Mouse (Mus musculus) liver, postnatal 0 days (tissue): ENCODE data around the gene Rnd2. TPM values are rescaled to one million over a fixed set of nuclear protein-coding genes. Genes with fewer than 3 reads are reported as not detected.
A peak's percentile ranks its signal among the peaks of the same experiment; 100 is the strongest.

Source experiments
- ATAC-seq: fragments of 200-750 bp; cut with Nextera tagmentation; 2 replicates; pipeline ENCODE4 v1.8.0; 2017; ENCODE audit warnings: mild to moderate bottlenecking, moderate library complexity
- DNase-seq: peaks from one replicate; pipeline ENCODE4 v3.0.0-alpha.2; 2016
- H3K27ac ChIP-seq: fragments of 300-500 bp; sonication (generic); 2 replicates; pipeline ENCODE4 v1.5.1; 2014; ENCODE audit warnings: antibody characterized with exemption, moderate library complexity, mild to moderate bottlenecking, low read depth
- H3K27me3 ChIP-seq: fragments of 300-500 bp; sonication (generic); 2 replicates; pipeline ENCODE4 v1.6.1; 2014; ENCODE audit warnings: low read length, control low read depth, mixed read lengths; ENCODE audit not compliant: insufficient read depth
- H3K36me3 ChIP-seq: fragments of 300-500 bp; sonication (generic); replicated peaks from 2 replicates; pipeline ENCODE4 v1.6.1; 2014; ENCODE audit warnings: mild to moderate bottlenecking, control low read depth, low read length, moderate library complexity, mixed read lengths; ENCODE audit not compliant: insufficient read depth
- H3K4me1 ChIP-seq: fragments of 300-500 bp; sonication (generic); 2 replicates; pipeline ENCODE4 v1.6.1; 2014; ENCODE audit warnings: antibody characterized with exemption, mild to moderate bottlenecking, control low read depth; ENCODE audit not compliant: insufficient read depth
- H3K4me2 ChIP-seq: fragments of 300-500 bp; sonication (generic); 2 replicates; pipeline ENCODE4 v1.6.1; 2014; ENCODE audit warnings: low read depth, mild to moderate bottlenecking, low read length, moderate library complexity, mixed read lengths
- H3K4me3 ChIP-seq: fragments of 300-500 bp; sonication (generic); 2 replicates; pipeline ENCODE4 v1.5.1; 2014; ENCODE audit warnings: low read depth, low read length
- H3K9ac ChIP-seq: fragments of 300-500 bp; sonication (generic); replicated peaks from 2 replicates; pipeline ENCODE4 v1.6.1; 2014; ENCODE audit warnings: mild to moderate bottlenecking, moderate library complexity
- H3K9me3 ChIP-seq: fragments of 300-500 bp; sonication (generic); 2 replicates; pipeline ENCODE4 v1.6.1; 2016; ENCODE audit warnings: mild to moderate bottlenecking, control low read depth, low read length, mixed read lengths
- CTCF ChIP-seq: sonication (generic); IDR thresholded peaks from 2 replicates; pipeline ENCODE4 v1.5.1; 2016; ENCODE audit warnings: antibody characterized with exemption, low read depth
- EP300 ChIP-seq: IDR thresholded peaks from 2 replicates; pipeline ENCODE4 v1.6.1; 2016; ENCODE audit warnings: antibody characterized with exemption, low read depth, mild to moderate bottlenecking
- WGBS: fragments of 180-500 bp; shearing (Covaris S2); extraction: QIAGEN DNeasy Blood & Tissue Kit; methylation state at CpG from one replicate; pipeline ENCODE4 v1.1.7; 2014; ENCODE audit not compliant: insufficient replicate concordance; 5-methylcytosine and 5-hydroxymethylcytosine counted together
- polyA plus RNA-seq: library from polyadenylated mRNA; unstranded; fragments of >200 nt; fragmentation: Nextera tagmentation; extraction: Ambion mirVana; gene quantifications from 2 replicates; pipeline ENCODE4 v1.2.1, GENCODE M21; 2015

Gene Rnd2
- 1.9 and 2.0 TPM in 2 replicates for polyA plus RNA-seq

DNA sequence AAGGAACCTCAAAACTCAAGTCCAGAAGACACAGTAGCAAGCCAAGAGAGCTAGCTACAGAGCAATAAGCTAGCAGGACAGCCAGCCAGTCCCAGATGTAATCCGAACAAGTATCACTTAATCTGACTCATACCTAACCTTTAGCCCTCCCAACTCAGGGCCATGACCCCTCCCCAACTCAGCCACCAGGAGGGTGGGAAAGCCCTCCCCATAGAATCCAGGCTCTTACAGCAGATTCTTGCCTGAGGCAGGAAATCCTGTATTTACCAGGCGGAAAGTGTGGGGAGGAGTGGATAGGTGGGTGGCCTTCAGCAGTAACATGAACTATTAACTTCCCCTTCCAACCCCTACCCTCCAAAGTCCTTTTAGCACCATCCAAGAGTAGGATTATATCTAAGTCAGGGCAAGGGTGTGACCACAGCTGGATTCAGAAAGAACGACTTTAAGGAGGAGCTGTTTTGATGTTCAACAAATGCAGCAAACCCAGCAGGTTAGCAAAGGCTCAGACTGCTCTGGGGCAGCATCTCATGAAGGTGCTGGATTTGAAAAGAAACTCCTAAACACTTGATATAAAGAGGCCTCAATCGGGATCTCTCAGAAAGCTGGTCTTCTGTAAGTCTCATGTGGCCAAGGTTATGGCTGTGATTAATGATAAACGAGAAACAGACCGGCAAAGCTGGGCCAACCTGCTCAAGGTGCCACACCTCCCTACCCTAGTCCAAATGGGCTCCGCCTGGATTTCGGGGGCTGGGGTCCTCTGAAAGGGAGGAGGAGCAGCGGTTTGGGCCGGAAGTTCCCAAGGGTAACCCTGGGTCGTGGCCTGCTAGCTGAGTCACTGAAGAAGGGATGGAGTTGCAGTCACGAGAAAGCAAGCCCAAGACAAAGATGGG, at the start of gene Rnd2:
Gene Rnd2, plus strand, starts transcription at position 789 of the 890 bp plus-strand sequence.
- Histone ChIP-seq H3K27me3 (peaks cover 13% of the 10 kb centered on the region; the same call in 1 of the 2 replicates), H3K4me3 (peak within 1 kb of the TSS; percentile 74), H3K4me2 (peak within 1 kb of the TSS; percentile 92), H3K9ac (peak within 1 kb of the TSS; percentile 70), H3K4me1 (peaks cover 31% of the 10 kb centered on the region), H3K27ac (peak within 1 kb of the TSS; percentile 46), H3K9me3 (no peaks in the 10 kb centered on the region), H3K36me3 (no peaks in the 10 kb centered on the region)
- WGBS: 11% methylated on average over 12 of the region's 12 CpGs
- ATAC-seq (no peak), DNase-seq (no peak)
- TF ChIP-seq CTCF (no peak), EP300 (no peak)

DNA sequence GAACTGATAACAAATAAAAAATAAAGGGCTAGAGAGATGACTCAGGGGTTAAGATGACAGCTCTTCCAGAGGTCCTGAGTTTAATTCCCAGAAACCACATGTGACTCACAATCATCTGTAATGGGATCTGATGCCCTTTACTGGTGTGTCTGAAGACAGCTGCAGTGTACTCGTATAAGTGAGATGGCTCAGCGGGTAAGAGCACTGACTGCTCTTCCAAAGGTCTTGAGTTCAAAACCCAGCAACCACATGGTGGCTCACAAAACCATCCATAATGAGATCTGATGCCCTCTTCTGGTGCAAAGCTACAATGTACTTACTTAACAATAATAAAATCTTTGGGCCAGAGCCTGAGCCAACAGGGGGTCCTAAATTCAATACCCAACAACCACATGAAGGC, 49.5 kb upstream of the Rnd2 start:
- H3K4me3 ChIP-seq: no peak overlapping the region
- H3K27me3 ChIP-seq: no peaks in the 10 kb centered on the region
- no peak overlapping the region for H3K27ac ChIP-seq
- ATAC-seq (no peak), DNase-seq (no peak)
- H3K9ac ChIP-seq: no peak overlapping the region
- WGBS: 84% methylated on average over 2 of the region's 2 CpGs
- TF ChIP-seq EP300 (no peak), CTCF (no peak)
- H3K9me3 ChIP-seq: no peaks in the 10 kb centered on the region
- H3K36me3 ChIP-seq: peaks cover 22% of the 10 kb centered on the region
- peaks cover 7% of the 10 kb centered on the region for H3K4me1 ChIP-seq
- no peak overlapping the region for H3K4me2 ChIP-seq

DNA sequence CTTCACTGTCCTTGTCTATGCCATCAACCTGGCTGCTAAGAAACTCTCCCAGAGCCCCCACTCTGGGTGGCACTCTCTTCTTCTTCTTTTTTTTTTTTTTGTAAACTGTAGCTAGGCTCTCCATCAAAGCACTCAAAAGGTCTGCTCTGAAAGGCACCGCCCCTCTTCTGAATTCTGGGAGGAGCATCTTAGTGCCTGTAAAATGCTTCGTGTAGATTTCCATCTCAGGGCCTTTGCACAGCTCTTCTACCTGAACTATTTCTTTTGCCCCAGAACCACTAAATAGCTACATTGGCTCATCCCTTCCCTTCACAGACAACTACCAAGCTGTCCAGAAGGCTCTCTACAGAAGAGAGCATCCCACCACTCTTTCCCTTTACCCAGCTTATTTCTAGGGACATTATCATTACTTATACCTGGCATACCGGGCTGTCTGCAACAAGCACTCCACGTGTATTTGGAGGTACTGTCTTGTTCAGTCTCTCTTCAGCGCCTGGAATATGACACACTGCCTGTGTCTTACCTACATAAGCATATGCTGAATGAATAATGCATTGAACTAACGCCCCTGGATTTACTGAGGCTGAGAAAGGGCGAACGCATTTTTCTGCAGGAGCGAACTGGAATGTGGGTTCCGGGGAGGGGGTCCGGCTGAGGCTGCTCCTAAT, 48.2 kb upstream of the Rnd2 start:
- ATAC-seq (no peak; the same call in 1 of the 2 replicates), DNase-seq (peak; percentile 30)
- no peaks in the 10 kb centered on the region for H3K27me3 ChIP-seq
- peak overlapping the region; percentile 90 for H3K9ac ChIP-seq
- under 1% methylated on average over 11 of the region's 11 CpGs for WGBS
- H3K4me1 ChIP-seq: peaks cover 7% of the 10 kb centered on the region
- peak overlapping the region; percentile 60 for H3K27ac ChIP-seq
- TF ChIP-seq EP300 (no peak), CTCF (no peak)
- H3K36me3 ChIP-seq: peaks cover 17% of the 10 kb centered on the region
- H3K9me3 ChIP-seq: no peaks in the 10 kb centered on the region
- peak overlapping the region; percentile 97 for H3K4me3 ChIP-seq
- H3K4me2 ChIP-seq: peak overlapping the region; percentile 99

DNA sequence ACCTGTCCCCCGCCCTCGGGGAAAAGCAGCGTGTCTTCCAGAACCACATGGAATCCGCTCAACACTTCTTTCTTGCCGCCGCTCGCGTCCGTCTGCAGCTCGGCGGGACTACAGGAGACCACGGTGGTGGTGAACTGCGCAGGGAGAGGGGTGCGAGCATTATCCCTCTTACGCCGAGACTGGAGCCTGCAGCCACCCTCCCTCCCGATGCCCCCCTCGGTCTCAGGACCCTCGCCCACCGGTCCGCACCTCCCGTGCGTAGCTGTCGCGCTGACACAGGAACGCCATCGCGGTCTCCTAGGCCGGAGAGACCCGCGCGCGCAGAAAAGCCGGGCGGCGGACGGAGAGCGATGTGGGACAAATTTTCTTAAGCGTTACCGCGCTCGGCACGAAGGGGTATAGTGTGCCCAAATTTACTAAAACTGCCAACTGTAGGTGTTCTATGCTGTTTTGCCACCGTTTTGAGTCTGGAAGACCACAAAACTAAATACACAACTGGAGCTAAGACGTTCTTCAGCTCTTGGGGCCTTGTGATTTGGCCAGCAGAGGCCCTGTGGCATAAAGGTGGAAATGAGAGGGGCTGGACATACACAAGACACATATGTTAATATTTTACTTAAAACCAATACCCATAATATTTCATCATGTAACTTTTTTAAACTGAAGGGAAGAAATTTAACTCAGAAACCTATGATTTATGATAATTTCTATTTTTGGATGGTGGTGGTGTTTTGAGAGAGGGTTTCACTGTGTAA, 47.5 kb upstream of the Rnd2 start, which contains the start of gene Aarsd1:
Gene Aarsd1, minus strand, starts transcription at position 515 of the 755 bp plus-strand sequence.
- H3K9me3 ChIP-seq: no peaks in the 10 kb centered on the region
- DNase-seq: peak; percentile 89
- WGBS: under 1% methylated on average over 44 of the region's 45 CpGs
- peaks cover 14% of the 10 kb centered on the region for H3K36me3 ChIP-seq
- peak within 1 kb of the TSS; percentile 97 for H3K4me3 ChIP-seq
- peak within 1 kb of the TSS; percentile 90 for H3K9ac ChIP-seq
- ATAC-seq: peak; percentile 91
- no peaks in the 10 kb centered on the region for H3K27me3 ChIP-seq
- peaks cover 7% of the 10 kb centered on the region for H3K4me1 ChIP-seq
- TF ChIP-seq CTCF (no peak), EP300 (no peak)
- H3K27ac ChIP-seq: peak within 1 kb of the TSS; percentile 60
- H3K4me2 ChIP-seq: peak within 1 kb of the TSS; percentile 99

DNA sequence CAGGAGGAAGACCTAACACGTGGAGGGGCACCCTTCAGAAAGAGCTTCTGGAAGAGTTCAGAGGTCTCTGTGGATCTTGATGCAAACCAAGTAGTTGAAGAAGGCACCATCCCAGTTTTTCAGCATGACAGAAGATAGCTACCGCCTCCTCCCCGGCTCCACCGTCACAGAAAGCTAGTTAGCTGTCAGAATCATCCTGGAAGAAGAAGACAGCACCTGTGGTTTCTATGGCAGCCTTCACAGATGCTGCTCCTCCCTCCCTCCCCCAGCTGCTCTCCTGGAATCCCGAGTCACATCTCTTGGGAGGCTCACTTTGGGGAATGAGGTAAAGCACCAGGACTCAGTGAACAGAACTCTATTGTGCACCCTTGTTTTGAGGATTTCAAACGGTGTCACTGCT, 45.8 kb upstream of the Rnd2 start:
- Histone ChIP-seq H3K27me3 (no peaks in the 10 kb centered on the region), H3K4me1 (peaks cover 11% of the 10 kb centered on the region), H3K4me2 (no peak overlapping the region), H3K4me3 (no peak overlapping the region), H3K9ac (no peak overlapping the region), H3K27ac (no peak overlapping the region), H3K9me3 (no peaks in the 10 kb centered on the region), H3K36me3 (peaks cover 1% of the 10 kb centered on the region)
- 69% methylated on average over 6 of the region's 6 CpGs for WGBS
- DNase-seq (no peak), ATAC-seq (no peak)
- TF ChIP-seq EP300 (no peak), CTCF (no peak)
